Mouse (Mus musculus) testis, adult 2 months (tissue): Measurements from ENCODE around the gene Erg. TPM values are rescaled to one million over a fixed set of nuclear protein-coding genes. Genes with fewer than 3 reads are reported as not detected.

Source experiments
- H3K27ac ChIP-seq: fragments of 200-500 bp; 2 replicates; pipeline ENCODE4 v1.5.1; 2012; ENCODE audit warnings: low read depth, low read length; ENCODE audit not compliant: control insufficient read depth, insufficient read depth
- H3K27me3 ChIP-seq: fragments of 200-500 bp; 2 replicates; pipeline ENCODE4 v1.6.1; 2012; ENCODE audit warnings: mild to moderate bottlenecking, low read length, moderate library complexity; ENCODE audit not compliant: control insufficient read depth, insufficient read depth
- H3K36me3 ChIP-seq: fragments of 200-500 bp; 2 replicates; pipeline ENCODE4 v1.6.1; 2012; ENCODE audit warnings: mild to moderate bottlenecking, low read length; ENCODE audit not compliant: control insufficient read depth, insufficient read depth
- H3K4me1 ChIP-seq: fragments of 200-500 bp; 2 replicates; pipeline ENCODE4 v1.6.1; 2012; ENCODE audit warnings: low read length; ENCODE audit not compliant: control insufficient read depth, insufficient read depth
- H3K4me3 ChIP-seq: fragments of 200-500 bp; 2 replicates; pipeline ENCODE4 v1.5.1; 2012; ENCODE audit warnings: low read depth, mild to moderate bottlenecking, low read length, moderate library complexity, mixed read lengths; ENCODE audit not compliant: control insufficient read depth
- CTCF ChIP-seq: fragments of 200-500 bp; IDR thresholded peaks from 2 replicates; pipeline ENCODE4 v1.5.1; 2012; ENCODE audit warnings: low read depth, mild to moderate bottlenecking, inconsistent platforms, low read length, moderate library complexity; ENCODE audit not compliant: control insufficient read depth, insufficient read depth, insufficient replicate concordance
- POLR2A ChIP-seq: fragments of 200-500 bp; IDR thresholded peaks from 2 replicates; pipeline ENCODE4 v1.6.1; 2012; ENCODE audit warnings: low read depth, mild to moderate bottlenecking, inconsistent platforms, low read length, moderate library complexity; ENCODE audit not compliant: control insufficient read depth
- polyA plus RNA-seq: library from polyadenylated mRNA; depleted of rRNA; stranded (reverse); fragments of >200 nt; gene quantifications from 2 replicates; pipeline ENCODE4 v1.2.3, GENCODE M21; 2012

Erg gene
- polyA plus RNA-seq, 1 experiment = 2.0 TPM

GRCm38 (mm10) chr16:95438848-95439540 lies 147.4 kb downstream of the Erg start:
- Histone ChIP-seq H3K4me1 (no peaks in the 10 kb centered on the region; the same call in 1 of the 2 replicates), H3K36me3 (no peaks in the 10 kb centered on the region), H3K4me3 (no peak overlapping the region), H3K27me3 (no peaks in the 10 kb centered on the region), H3K27ac (no peak overlapping the region)
- TF ChIP-seq CTCF (no peak), POLR2A (no peak)

- H3K4me3 ChIP-seq = no peak overlapping the region
- no peaks in the 10 kb centered on the region for H3K36me3 ChIP-seq
- H3K27me3 ChIP-seq = no peaks in the 10 kb centered on the region
- H3K27ac ChIP-seq = no peak overlapping the region
- no peaks in the 10 kb centered on the region; the same call in 1 of the 2 replicates for H3K4me1 ChIP-seq
- TF ChIP-seq CTCF = no peak
- no peak for TF ChIP-seq POLR2A
Measured at GRCm38 (mm10) chr16:95436611-95437010, 149.8 kb downstream of the Erg start.

GRCm38 (mm10) chr16:95436051-95436450 lies 150.3 kb downstream of the Erg start:
- Histone ChIP-seq H3K27me3 (no peaks in the 10 kb centered on the region), H3K27ac (no peak overlapping the region), H3K4me1 (no peaks in the 10 kb centered on the region), H3K4me3 (no peak overlapping the region), H3K36me3 (no peaks in the 10 kb centered on the region)
- no peak for TF ChIP-seq POLR2A
- no peak for TF ChIP-seq CTCF

GRCm38 (mm10) chr16:95434434-95434833 lies 152.0 kb downstream of the Erg start:
- Histone ChIP-seq H3K4me1 (no peaks in the 10 kb centered on the region), H3K27ac (no peak overlapping the region), H3K27me3 (no peaks in the 10 kb centered on the region), H3K36me3 (no peaks in the 10 kb centered on the region), H3K4me3 (no peak overlapping the region)
- TF ChIP-seq POLR2A = no peak
- no peak for TF ChIP-seq CTCF

GRCm38 (mm10) chr16:95432540-95432971 lies 153.8 kb downstream of the Erg start:
- no peaks in the 10 kb centered on the region for H3K4me1 ChIP-seq
- H3K27me3 ChIP-seq = no peaks in the 10 kb centered on the region
- H3K27ac ChIP-seq = no peak overlapping the region
- H3K4me3 ChIP-seq = no peak overlapping the region
- TF ChIP-seq POLR2A (no peak), CTCF (no peak)
- H3K36me3 ChIP-seq = no peaks in the 10 kb centered on the region

- no peaks in the 10 kb centered on the region for H3K4me1 ChIP-seq
- no peaks in the 10 kb centered on the region for H3K27me3 ChIP-seq
- no peaks in the 10 kb centered on the region for H3K36me3 ChIP-seq
- no peak overlapping the region for H3K4me3 ChIP-seq
- H3K27ac ChIP-seq = no peak overlapping the region
- no peak for TF ChIP-seq CTCF
- TF ChIP-seq POLR2A = no peak
Measured at GRCm38 (mm10) chr16:95429851-95430250, 156.5 kb downstream of the Erg start.

- TF ChIP-seq POLR2A (no peak), CTCF (no peak)
- no peak overlapping the region for H3K27ac ChIP-seq
- no peaks in the 10 kb centered on the region for H3K36me3 ChIP-seq
- no peaks in the 10 kb centered on the region for H3K27me3 ChIP-seq
- H3K4me1 ChIP-seq = no peaks in the 10 kb centered on the region
- no peak overlapping the region for H3K4me3 ChIP-seq
Measured at GRCm38 (mm10) chr16:95428239-95428638, 158.2 kb downstream of the Erg start.
